7 mouse cellular contexts compared by ENCODE assay signal in the genomic region with DNA sequence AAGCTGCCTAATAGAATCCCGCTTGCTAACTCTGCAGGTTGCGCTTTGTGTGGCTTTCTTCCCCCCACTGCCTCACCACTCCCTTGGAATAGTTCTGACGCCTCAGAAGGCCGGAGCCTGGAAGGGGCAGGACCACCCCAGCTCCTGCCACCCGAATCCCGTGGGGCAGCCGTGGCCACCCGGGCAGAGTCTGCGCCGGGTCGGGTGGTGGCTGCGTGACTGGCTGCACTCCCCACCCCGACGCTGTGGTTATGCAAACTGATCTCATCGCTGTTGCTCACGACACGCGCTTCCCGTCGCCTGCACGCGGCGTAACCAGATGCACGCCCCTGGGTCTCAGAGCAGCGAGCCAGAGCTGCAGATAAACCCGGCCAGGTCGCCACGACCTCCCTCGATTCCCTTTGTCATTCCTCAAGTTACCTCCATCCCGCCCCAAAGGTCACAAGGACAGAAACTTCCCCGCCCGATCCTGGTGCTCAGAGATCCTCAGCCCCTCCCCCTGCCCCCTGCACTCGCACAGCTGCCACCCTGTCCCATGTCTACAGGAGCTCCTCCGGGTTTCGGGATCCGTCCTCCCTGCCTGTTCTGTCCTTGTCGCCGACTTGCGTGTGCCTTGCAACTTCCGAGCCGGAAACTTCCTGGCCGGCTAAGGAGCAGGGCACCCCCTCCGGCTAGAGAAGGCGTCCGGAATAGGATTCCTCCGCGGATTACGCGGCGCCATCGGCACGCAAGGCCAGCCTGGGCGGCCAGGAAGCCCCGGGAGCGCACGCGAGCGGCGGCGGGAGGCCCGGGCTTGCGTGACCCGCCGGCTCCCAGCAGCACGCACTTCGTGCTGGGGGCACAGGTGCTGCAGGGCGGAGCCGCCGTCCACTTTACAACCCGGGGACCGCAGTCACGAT. TPM values are rescaled to one million over a fixed set of nuclear protein-coding genes. Genes with fewer than 3 reads are reported as not detected.
A peak's percentile ranks its signal among the peaks of the same experiment; 100 is the strongest.
DNase-seq lines count a peak whose midpoint lies in the region; ATAC-seq and TF ChIP-seq lines count a peak whose summit lies in the region.

No protein-coding gene starts in this region.

- H3K79me2 ChIP-seq in liver, adult 2 months (ENCODE audit: control insufficient read depth, insufficient read depth, low read length): no peaks in the 10 kb centered on the region

- H3K4me2 ChIP-seq in embryonic facial prominence, embryonic 12.5 days (replicated peaks): peak overlapping the region; percentile 89
- peak overlapping the region; percentile 85 for H3K4me2 ChIP-seq in kidney, embryonic 14.5 days (replicated peaks; ENCODE audit: low read depth, low read length)

- peak; percentile 75 for ATAC-seq in embryonic facial prominence, embryonic 12.5 days (ENCODE audit: insufficient number of reproducible peaks, insufficient read depth, low FRiP score, low TSS enrichment)
- ATAC-seq in kidney, embryonic 14.5 days (ENCODE audit: low FRiP score, low TSS enrichment): peak; percentile 93
- ATAC-seq in monocyte, adult 5-6 weeks (replicated peaks; ENCODE audit: insufficient number of reproducible peaks, low FRiP score, low TSS enrichment, poor library complexity, severe bottlenecking): peak; percentile 89

- peak overlapping the region; percentile 65 for H3K27ac ChIP-seq in embryonic facial prominence, embryonic 12.5 days
- H3K27ac ChIP-seq in heart, embryonic 10.5 days: peak overlapping the region; percentile 98
- peak overlapping the region; percentile 55; the same call in 1 of the 2 replicates for H3K27ac ChIP-seq in kidney, embryonic 14.5 days (ENCODE audit: low read depth, low read length)
- peak overlapping the region; percentile 29; the same call in 1 of the 2 replicates for H3K27ac ChIP-seq in liver, adult 2 months (replicated peaks; ENCODE audit: insufficient read depth, low read depth, low read length)

- no peaks in the 10 kb centered on the region for H3K4me1 ChIP-seq in embryonic facial prominence, embryonic 12.5 days
- peaks cover 11% of the 10 kb centered on the region; the same call in 1 of the 2 replicates for H3K4me1 ChIP-seq in heart, embryonic 10.5 days
- no peaks in the 10 kb centered on the region for H3K4me1 ChIP-seq in kidney, embryonic 14.5 days (ENCODE audit: control insufficient read depth, insufficient read depth, low read length)
- H3K4me1 ChIP-seq in liver, adult 2 months (ENCODE audit: control insufficient read depth, insufficient read depth, low read length): peaks cover 6% of the 10 kb centered on the region; the same call in 1 of the 2 replicates

- peaks cover 8% of the 10 kb centered on the region for H3K27me3 ChIP-seq in embryonic facial prominence, embryonic 12.5 days
- peaks cover 13% of the 10 kb centered on the region for H3K27me3 ChIP-seq in heart, embryonic 10.5 days (ENCODE audit: insufficient read depth, poor library complexity, severe bottlenecking)
- peaks cover 14% of the 10 kb centered on the region for H3K27me3 ChIP-seq in kidney, embryonic 14.5 days (ENCODE audit: control insufficient read depth, insufficient read depth, low read length)
- no peaks in the 10 kb centered on the region for H3K27me3 ChIP-seq in liver, adult 2 months (ENCODE audit: control insufficient read depth, insufficient read depth, low read length)

- TF ChIP-seq POLR2A in liver, adult 2 months (IDR thresholded peaks at IDR 0.05; ENCODE audit: extremely low read depth, insufficient read depth, low read length): 0 out of 2 replicates have a peak, but pooled peaks have one; percentile 29

- H3K9me3 ChIP-seq in embryonic facial prominence, embryonic 12.5 days: no peaks in the 10 kb centered on the region
- no peaks in the 10 kb centered on the region for H3K9me3 ChIP-seq in heart, embryonic 10.5 days
- no peaks in the 10 kb centered on the region for H3K9me3 ChIP-seq in kidney, embryonic 14.5 days (ENCODE audit: control insufficient read depth, low read length)

- 1% methylated on average over 72 of the region's 72 CpGs for WGBS in embryonic facial prominence, embryonic 12.5 days
- under 1% methylated on average over 72 of the region's 72 CpGs for WGBS in heart, embryonic 10.5 days
- under 1% methylated on average over 72 of the region's 72 CpGs for WGBS in kidney, embryonic 14.5 days
- 1% methylated on average over 72 of the region's 72 CpGs for WGBS in liver, adult 2 months

- DNase-seq in adrenal gland, postnatal 14 days: peak; percentile 86
- DNase-seq in heart, embryonic 10.5 days (ENCODE audit: low spot score): peak; percentile 87
- peak; percentile 32 for DNase-seq in liver, adult 2 months (ENCODE audit: extremely low read depth, low read depth, low spot score)
- peak; percentile 72 to 75 for DNase-seq in spleen, postnatal 36 days (ENCODE audit: low spot score in 2 of 2)

- peak overlapping the region; percentile 70 for H3K9ac ChIP-seq in embryonic facial prominence, embryonic 12.5 days
- peak overlapping the region; percentile 78 for H3K9ac ChIP-seq in kidney, embryonic 14.5 days (ENCODE audit: low read depth, low read length)
- H3K9ac ChIP-seq in liver, adult 2 months (ENCODE audit: low read depth, low read length): peak overlapping the region; percentile 69

- TF ChIP-seq CTCF in liver, adult 2 months (IDR thresholded peaks at IDR 0.05; ENCODE audit: low read depth, low read length): no peak

- peak overlapping the region; percentile 49 for H3K4me3 ChIP-seq in embryonic facial prominence, embryonic 12.5 days
- peak overlapping the region; percentile 80 for H3K4me3 ChIP-seq in heart, embryonic 10.5 days
- H3K4me3 ChIP-seq in kidney, embryonic 14.5 days (ENCODE audit: low read length): peak overlapping the region; percentile 68
- peak overlapping the region; percentile 64 for H3K4me3 ChIP-seq in liver, adult 2 months (ENCODE audit: insufficient read depth, low read depth, low read length)

- no peaks in the 10 kb centered on the region for H3K36me3 ChIP-seq in embryonic facial prominence, embryonic 12.5 days
- no peaks in the 10 kb centered on the region for H3K36me3 ChIP-seq in heart, embryonic 10.5 days
- H3K36me3 ChIP-seq in kidney, embryonic 14.5 days (ENCODE audit: control insufficient read depth, insufficient read depth, low read length): no peaks in the 10 kb centered on the region
- no peaks in the 10 kb centered on the region for H3K36me3 ChIP-seq in liver, adult 2 months (ENCODE audit: control insufficient read depth, insufficient read depth, low read length)

RNA-seq across cellular contexts. Expression of gene Lekr1, which starts 7.1 kb away (rescaled TPM):
- total RNA-seq in adrenal gland, postnatal 14 days (2021): 3.7 and 4.3 TPM in 2 replicates
- polyA plus RNA-seq in embryonic facial prominence, embryonic 12.5 days (2016; fragmentation: Nextera tagmentation; extraction: Ambion mirVana): 8.7 and 9.6 TPM in 2 replicates
- 4.0 and 5.3 TPM in 2 replicates for polyA plus RNA-seq in heart, embryonic 10.5 days (2016; fragmentation: Nextera tagmentation; extraction: Ambion mirVana)
- 7.2 and 8.7 TPM in 2 replicates for polyA plus RNA-seq in kidney, embryonic 14.5 days (2014; fragmentation: Nextera tagmentation; extraction: Ambion mirVana)
- total RNA-seq in liver, adult 2 months (2014; rRNA removed): 0.09 and 0.34 TPM in 2 replicates
- not detected in 2 replicates for polyA plus RNA-seq in liver, adult 2 months (2012; rRNA removed)
- total RNA-seq in monocyte, adult 5-6 weeks (2017): 0.21 to 2.9 TPM in 2 of 3 replicates, not detected in the other

Comparison
In these comparisons a context has a peak if more than half of its experiments do, and no peak if none do; other contexts are left out.
1. Peak in every context shown above with its lines: DNase-seq, ATAC-seq, H3K4me3 ChIP-seq and H3K27ac ChIP-seq.
2. DNase-seq: peak in every context shown above with its lines; median percentile 87 in heart, embryonic 10.5 days; 86 in adrenal gland, postnatal 14 days; 74 in spleen, postnatal 36 days; 32 in liver, adult 2 months.
3. H3K27ac ChIP-seq: peak in every context shown above with its lines; median percentile 98 in heart, embryonic 10.5 days; 65 in embryonic facial prominence, embryonic 12.5 days; 55 in kidney, embryonic 14.5 days; 29 in liver, adult 2 months.